Mouse (Mus musculus): ENCODE data around the gene Ndufa4l2.

GRCm38 (mm10) chr10:127492118-127492517 is 22.6 kb upstream of the Ndufa4l2 start:
- no peak for TF ChIP-seq CTCF (IDR thresholded peaks at IDR 0.05; ENCODE audit: borderline replicate concordance, insufficient read depth, low read depth, low read length)
- TF ChIP-seq POLR2A (IDR thresholded peaks at IDR 0.05; ENCODE audit: borderline replicate concordance, insufficient read depth, low read length) = no peak
